Mouse (Mus musculus) liver, adult 2 months (tissue): ENCODE data around the gene Muc13.

Experiments
- CTCF ChIP-seq: fragments of 200-500 bp; IDR thresholded peaks from 2 replicates; pipeline ENCODE4 v1.5.1; 2011; ENCODE audit warnings: low read depth, low read length, control low read depth
- POLR2A ChIP-seq: fragments of 200-500 bp; IDR thresholded peaks from 2 replicates; pipeline ENCODE4 v1.6.1; 2011; ENCODE audit warnings: low read length, control low read depth; ENCODE audit not compliant: insufficient read depth; ENCODE audit errors: extremely low read depth

DNA sequence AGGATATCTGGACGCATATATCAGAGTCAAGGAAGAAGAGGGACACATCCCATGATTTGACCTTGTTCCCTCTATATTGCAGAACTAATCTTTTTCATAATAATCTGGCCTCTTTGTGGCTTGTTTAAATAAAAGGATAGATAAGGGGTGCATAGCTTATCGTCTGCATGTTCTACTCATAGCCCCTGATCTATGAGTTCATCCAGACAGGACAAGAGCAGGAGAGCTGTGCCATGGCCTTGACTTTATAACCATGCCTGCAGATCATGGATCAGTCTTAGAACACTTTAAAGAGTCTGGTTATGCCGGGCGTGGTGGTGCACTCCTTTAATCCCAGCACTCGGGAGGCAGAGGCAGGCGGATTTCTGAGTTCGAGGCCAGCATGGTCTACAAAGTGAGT lies 34.6 kb upstream of the Muc13 start:
- TF ChIP-seq POLR2A (no peak), CTCF (no peak)
